Mouse (Mus musculus) MEL (cell line): ENCODE measurements around the gene Slc30a2. TPM values are rescaled to one million over a fixed set of nuclear protein-coding genes. Genes with fewer than 3 reads are reported as not detected.

ENCODE experiments used
- DNase-seq: peaks from one replicate; pipeline ENCODE4 v3.0.0; 2011; ENCODE audit warnings: low read depth, low spot score
- H3K27ac ChIP-seq: 2 replicates; pipeline ENCODE4 v1.5.1; 2012; ENCODE audit warnings: low read depth, mild to moderate bottlenecking, control low read depth, low read length, moderate library complexity; ENCODE audit not compliant: control insufficient read depth
- H3K27me3 ChIP-seq, 2 experiments: fragments of 150-350 bp in 1 of 2; sonication (generic) in 1 of 2; 2 replicates each; pipeline ENCODE4 v1.6.1; 2012; ENCODE audit warnings: low read length in 2 of 2, mild to moderate bottlenecking in 2 of 2, improper control_type of control experiment in 1 of 2, moderate library complexity in 1 of 2; ENCODE audit not compliant: insufficient read depth in 2 of 2, control insufficient read depth in 1 of 2
- H3K36me3 ChIP-seq, 2 experiments: 2 replicates each; pipeline ENCODE4 v1.6.1; 2012 to 2014; ENCODE audit warnings: low read length in 2 of 2, improper control_type of control experiment in 1 of 2, inconsistent platforms in 1 of 2, mild to moderate bottlenecking in 1 of 2; ENCODE audit not compliant: insufficient read depth in 2 of 2, control insufficient read depth in 1 of 2
- H3K4me1 ChIP-seq, 2 experiments: fragments of 150-350 bp in 1 of 2; sonication (generic) in 1 of 2; 2 replicates each; pipeline ENCODE4 v1.6.1; 2012; ENCODE audit warnings: low read length in 2 of 2, improper control_type of control experiment in 1 of 2, mild to moderate bottlenecking in 1 of 2; ENCODE audit not compliant: insufficient read depth in 2 of 2, control insufficient read depth in 1 of 2
- H3K4me3 ChIP-seq, 2 experiments: fragments of 150-350 bp in 1 of 2; sonication (generic) in 1 of 2; 2 replicates each; pipeline ENCODE4 v1.5.1; 2012; ENCODE audit warnings: low read depth in 2 of 2, low read length in 2 of 2, mild to moderate bottlenecking in 2 of 2, moderate library complexity in 2 of 2, control low read depth in 1 of 2, improper control_type of control experiment in 1 of 2; ENCODE audit not compliant: control insufficient read depth in 1 of 2, insufficient read depth in 1 of 2
- H3K79me2 ChIP-seq: 2 replicates; pipeline ENCODE4 v1.6.1; 2012; ENCODE audit warnings: mild to moderate bottlenecking, low read length, moderate library complexity; ENCODE audit not compliant: control insufficient read depth, poor library complexity, insufficient read depth
- H3K9ac ChIP-seq: 2 replicates; pipeline ENCODE4 v1.6.1; 2012; ENCODE audit warnings: low read depth, mild to moderate bottlenecking, control low read depth, low read length, moderate library complexity; ENCODE audit not compliant: control insufficient read depth, poor library complexity, severe bottlenecking
- H3K9me3 ChIP-seq: fragments of 150-350 bp; sonication (generic); replicated peaks from 2 replicates; pipeline ENCODE4 v1.6.1; 2012; ENCODE audit warnings: mild to moderate bottlenecking, low read length, improper control_type of control experiment, moderate library complexity; ENCODE audit not compliant: insufficient read depth
- CTCF ChIP-seq, 3 experiments: IDR thresholded peaks in 2 of 3; conservative IDR thresholded peaks in 1 of 3; 2 replicates each; pipeline ENCODE4 v1.5.1; 2011 to 2012; ENCODE audit warnings: low read length in 3 of 3, low read depth in 2 of 3, mild to moderate bottlenecking in 2 of 3, improper control_type of control experiment in 1 of 3, inconsistent platforms in 1 of 3, mixed read lengths in 1 of 3, moderate library complexity in 1 of 3; ENCODE audit not compliant: control insufficient read depth in 1 of 3, insufficient read depth in 1 of 3, poor library complexity in 1 of 3, severe bottlenecking in 1 of 3
- EP300 ChIP-seq, 2 experiments: IDR thresholded peaks; 2 replicates each; pipeline ENCODE4 v1.6.1; 2011; ENCODE audit warnings: improper control_type of control experiment in 2 of 2, low read length in 2 of 2, low read depth in 1 of 2, mild to moderate bottlenecking in 1 of 2
- GABPA ChIP-seq: IDR thresholded peaks from 2 replicates; pipeline ENCODE4 v1.6.1; 2012; ENCODE audit warnings: low read depth, mild to moderate bottlenecking, inconsistent platforms, low read length, improper control_type of control experiment, moderate library complexity
- HCFC1 ChIP-seq: IDR thresholded peaks from 2 replicates; pipeline ENCODE4 v1.6.1; 2012; ENCODE audit warnings: low read depth, mild to moderate bottlenecking, inconsistent platforms, low read length, improper control_type of control experiment, moderate library complexity
- MAX ChIP-seq: IDR thresholded peaks from 2 replicates; pipeline ENCODE4 v1.6.1; 2011; ENCODE audit warnings: low read length, improper control_type of control experiment
- MEF2A ChIP-seq: IDR thresholded peaks from 2 replicates; pipeline ENCODE4 v1.6.1; 2014; ENCODE audit warnings: low read depth, mild to moderate bottlenecking, inconsistent platforms, low read length, improper control_type of control experiment; ENCODE audit not compliant: poor library complexity, insufficient replicate concordance, severe bottlenecking; ENCODE audit errors: extremely low read depth
- MXI1 ChIP-seq: IDR thresholded peaks from 2 replicates; pipeline ENCODE4 v1.6.1; 2011; ENCODE audit warnings: mild to moderate bottlenecking, low read depth, low read length, improper control_type of control experiment
- MYB ChIP-seq: IDR thresholded peaks from 2 replicates; pipeline ENCODE4 v1.6.1; 2011; ENCODE audit warnings: mild to moderate bottlenecking, low read depth, low read length, improper control_type of control experiment
- NRF1 ChIP-seq: IDR thresholded peaks from 2 replicates; pipeline ENCODE4 v1.6.1; 2014; ENCODE audit warnings: low read depth, mild to moderate bottlenecking, inconsistent platforms, low read length, improper control_type of control experiment, moderate library complexity; ENCODE audit not compliant: poor library complexity, insufficient read depth, severe bottlenecking
- POLR2AphosphoS5 ChIP-seq: IDR thresholded peaks from 2 replicates; pipeline ENCODE4 v1.6.1; 2012; ENCODE audit warnings: low read depth, borderline replicate concordance, mild to moderate bottlenecking, inconsistent platforms, low read length, moderate library complexity, mixed read lengths
- RCOR1 ChIP-seq: IDR thresholded peaks from 2 replicates; pipeline ENCODE4 v1.6.1; 2012; ENCODE audit warnings: low read depth, mild to moderate bottlenecking, inconsistent platforms, low read length, improper control_type of control experiment
- SIN3A ChIP-seq: IDR thresholded peaks from 2 replicates; pipeline ENCODE4 v1.6.1; 2012; ENCODE audit warnings: low read length, improper control_type of control experiment, inconsistent platforms
- TAL1 ChIP-seq: IDR thresholded peaks from 2 replicates; pipeline ENCODE4 v1.6.1; 2012; ENCODE audit warnings: mild to moderate bottlenecking, inconsistent platforms, low read length, moderate library complexity, mixed read lengths
- TCF12 ChIP-seq: IDR thresholded peaks from 2 replicates; pipeline ENCODE4 v1.6.1; 2014; ENCODE audit warnings: low read depth, mild to moderate bottlenecking, inconsistent platforms, low read length, improper control_type of control experiment, moderate library complexity
- UBTF ChIP-seq: IDR thresholded peaks from 2 replicates; pipeline ENCODE4 v1.6.1; 2012; ENCODE audit warnings: low read depth, mild to moderate bottlenecking, inconsistent platforms, low read length, improper control_type of control experiment, moderate library complexity, borderline replicate concordance; ENCODE audit not compliant: insufficient read depth
- USF1 ChIP-seq: IDR thresholded peaks from 2 replicates; pipeline ENCODE4 v1.6.1; 2014; ENCODE audit warnings: low read depth, mild to moderate bottlenecking, inconsistent platforms, low read length, improper control_type of control experiment, moderate library complexity
- USF2 ChIP-seq, 2 experiments: IDR thresholded peaks; 2 replicates each; pipeline ENCODE4 v1.6.1; 2011 to 2012; ENCODE audit warnings: improper control_type of control experiment in 2 of 2, low read length in 2 of 2, borderline replicate concordance in 1 of 2, inconsistent platforms in 1 of 2, low read depth in 1 of 2, mild to moderate bottlenecking in 1 of 2; ENCODE audit not compliant: insufficient read depth in 1 of 2
- ZC3H11A ChIP-seq: IDR thresholded peaks from 2 replicates; pipeline ENCODE4 v1.6.1; 2012; ENCODE audit warnings: low read depth, mild to moderate bottlenecking, inconsistent platforms, low read length, improper control_type of control experiment
- ZKSCAN1 ChIP-seq: IDR thresholded peaks from 2 replicates; pipeline ENCODE4 v1.6.1; 2012; ENCODE audit warnings: low read depth, mild to moderate bottlenecking, inconsistent platforms, low read length, improper control_type of control experiment, moderate library complexity
- ZMIZ1 ChIP-seq: IDR thresholded peaks from 2 replicates; pipeline ENCODE4 v1.6.1; 2012; ENCODE audit warnings: low read depth, mild to moderate bottlenecking, inconsistent platforms, low read length, improper control_type of control experiment, moderate library complexity
- polyA plus RNA-seq, 2 experiments: library from polyadenylated mRNA; stranded (reverse) in 1 of 2; unstranded in 1 of 2; fragments of >175 nt in 1 of 2; fragments of >200 nt in 1 of 2; gene quantifications; 2 replicates each; pipeline versions ENCODE4 v1.2.1 to v1.2.4; 2012; ENCODE audit warnings: low replicate concordance in 2 of 2, low read depth in 1 of 2; ENCODE audit not compliant: insufficient read length in 2 of 2, insufficient read depth in 1 of 2, missing spikeins in 1 of 2
- total RNA-seq: library from RNA; depleted of rRNA; stranded (reverse); fragments of 300-350 nt; gene quantifications from 2 replicates; pipeline ENCODE4 v1.2.3, GENCODE M21; 2012

Slc30a2 gene
- total and polyA plus RNA-seq, 3 experiments, result 0.39 to 0.54 TPM; not detected in 1

DNA sequence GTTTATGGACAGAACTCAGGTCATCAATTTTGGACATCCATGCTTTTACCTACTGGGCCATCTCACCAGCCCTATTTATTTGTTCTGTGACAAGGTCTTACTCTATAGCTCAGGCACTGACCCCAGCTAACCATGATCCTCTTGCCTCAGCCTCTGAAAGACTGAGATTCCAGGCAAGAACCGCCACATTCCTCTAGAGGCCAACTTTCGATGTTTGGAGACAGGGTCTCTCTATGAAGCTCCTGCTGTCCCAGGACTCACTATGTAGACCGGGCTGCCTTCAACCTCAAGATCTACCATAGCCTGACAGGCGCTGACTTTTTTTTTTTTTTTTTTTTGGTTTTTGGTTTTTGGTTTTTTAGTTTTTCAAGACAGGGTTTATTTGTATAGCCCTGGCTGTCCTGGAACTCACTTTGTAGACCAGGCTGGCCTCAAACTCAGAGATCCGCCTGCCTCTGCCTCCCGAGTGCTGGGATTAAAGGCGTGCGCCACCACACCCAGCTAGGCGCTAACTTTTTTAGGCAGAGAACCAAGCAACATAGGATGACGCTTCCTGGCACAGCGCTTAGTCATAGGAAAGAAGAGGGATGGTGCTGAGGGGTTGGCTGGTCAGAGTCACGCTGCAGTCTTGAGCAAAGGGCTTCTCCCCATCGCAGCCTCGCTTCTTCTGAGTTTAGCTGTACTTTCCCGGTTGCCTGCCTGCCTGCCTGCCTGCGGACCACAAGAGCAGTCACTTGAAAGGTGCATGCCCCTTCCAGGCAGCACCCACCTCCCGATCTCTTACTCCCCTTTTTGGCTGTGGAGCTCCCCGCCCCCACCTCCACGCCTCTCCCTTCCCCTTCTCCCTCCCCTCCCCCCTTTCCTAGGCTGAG is 44.1 kb upstream of the Slc30a2 start:
- H3K4me3 ChIP-seq, result no peak overlapping the region
- no peak for TF ChIP-seq RCOR1
- no peak for TF ChIP-seq NRF1
- TF ChIP-seq MXI1, result no peak
- TF ChIP-seq MYB, result no peak
- no peak for TF ChIP-seq UBTF
- no peak for TF ChIP-seq ZKSCAN1
- TF ChIP-seq USF1, result no peak
- TF ChIP-seq GABPA, result no peak
- TF ChIP-seq TCF12, result no peak
- no peak for TF ChIP-seq ZC3H11A
- TF ChIP-seq POLR2AphosphoS5, result no peak
- TF ChIP-seq ZMIZ1, result no peak
- TF ChIP-seq, all 39 proteins: peak for 0
- no peak for DNase-seq
- Histone ChIP-seq H3K4me1 (no peaks in the 10 kb centered on the region), H3K27ac (no peak overlapping the region), H3K79me2 (no peaks in the 10 kb centered on the region), H3K9me3 (no peaks in the 10 kb centered on the region), H3K9ac (no peak overlapping the region), H3K27me3 (no peaks in the 10 kb centered on the region), H3K36me3 (no peaks in the 10 kb centered on the region)

DNA sequence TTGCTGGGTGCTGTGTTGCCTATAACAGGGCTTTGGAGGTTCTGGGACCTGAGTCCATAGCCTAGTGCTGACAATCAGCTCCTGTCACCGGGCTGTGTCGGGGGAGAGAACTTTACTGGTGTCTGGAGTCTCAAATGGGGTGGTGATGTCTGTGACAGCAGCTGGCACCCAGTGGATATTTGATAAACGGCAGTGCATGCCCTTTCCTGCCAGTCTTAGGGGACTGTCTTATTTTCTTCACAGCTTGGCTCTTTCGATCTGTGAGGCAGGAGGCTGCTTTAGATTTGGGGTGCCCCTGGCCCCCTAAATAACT is 43.5 kb upstream of the Slc30a2 start:
- no peak overlapping the region for H3K9ac ChIP-seq
- H3K4me3 ChIP-seq, result no peak overlapping the region

More for the DNA sequence above, 43.5 kb upstream of the Slc30a2 start:
- no peaks in the 10 kb centered on the region for H3K4me1 ChIP-seq
- H3K27ac ChIP-seq, result no peak overlapping the region
- no peaks in the 10 kb centered on the region for H3K79me2 ChIP-seq
- no peaks in the 10 kb centered on the region for H3K27me3 ChIP-seq
- TF ChIP-seq CTCF (IDR thresholded peaks at IDR 0.05 in 2 of 3, conservative IDR thresholded peaks at IDR 0.05 in 1 of 3; ENCODE audit: control insufficient read depth in 1 of 3, insufficient read depth in 1 of 3, low read depth in 2 of 3, low read length in 3 of 3, poor library complexity in 1 of 3, severe bottlenecking in 1 of 3) (no peak), SIN3A (no peak), HCFC1 (no peak), EP300 (IDR thresholded peaks at IDR 0.05; ENCODE audit: low read depth in 1 of 2, low read length in 2 of 2) (no peak), ZMIZ1 (no peak), POLR2AphosphoS5 (no peak), MEF2A (no peak), USF2 (IDR thresholded peaks at IDR 0.05; ENCODE audit: borderline replicate concordance in 1 of 2, insufficient read depth in 1 of 2, low read depth in 1 of 2, low read length in 2 of 2) (no peak), USF1 (no peak), MAX (no peak), TAL1 (no peak), NRF1 (no peak)
- DNase-seq, result no peak
- H3K9me3 ChIP-seq, result no peaks in the 10 kb centered on the region
- no peaks in the 10 kb centered on the region for H3K36me3 ChIP-seq
